ENCODE assay signal across 23 mouse cellular contexts in genomic region chr11:50415563-50416241, GRCm38 (mm10). TPM values are rescaled to one million over a fixed set of nuclear protein-coding genes. Genes with fewer than 3 reads are reported as not detected.
DNase-seq lines count a peak whose midpoint lies in the region; ATAC-seq and TF ChIP-seq lines count a peak whose summit lies in the region.
"Had no signal": no experiment of that assay in that cellular context is flagged by ENCODE, and none has a peak within 500 bp of the region (broad histone marks: within the 10 kb centered on the region; RNA-seq: fewer than 3 reads in every experiment).

No protein-coding gene starts in this region.

- ATAC-seq in liver, postnatal 0 days = peak; percentile 27; the same call in 1 of the 2 replicates
- ATAC-seq in erythroblast, adult 5-6 weeks (replicated peaks; ENCODE audit: low FRiP score, poor library complexity, severe bottlenecking) = no peak
- ATAC-seq: forebrain, embryonic 15.5 days; inflammation-experienced regulatory T-cells, adult 6 months had no signal

- TF ChIP-seq EP300 in liver, postnatal 0 days (IDR thresholded peaks at IDR 0.05; ENCODE audit: low read depth) = no peak

- no peaks in the 10 kb centered on the region for H3K27me3 ChIP-seq in liver, postnatal 0 days (ENCODE audit: insufficient read depth, low read length)
- H3K27me3 ChIP-seq: embryonic facial prominence, embryonic 15.5 days; forebrain, embryonic 15.5 days; heart, embryonic 12.5 days; limb, embryonic 12.5 days; liver, embryonic 15.5 days had no signal

- WGBS in liver, postnatal 0 days (ENCODE audit: insufficient replicate concordance) = 64% methylated on average over 6 of the region's 6 CpGs

- no peak overlapping the region for H3K4me3 ChIP-seq in liver, postnatal 0 days (ENCODE audit: low read depth, low read length)
- H3K4me3 ChIP-seq in ES-E14 (ENCODE audit: insufficient read depth in 1 of 2, low read depth in 1 of 2, low read length in 2 of 2, poor library complexity in 1 of 2, severe bottlenecking in 1 of 2) = no peak overlapping the region
- no peak overlapping the region for H3K4me3 ChIP-seq in bone marrow macrophage, adult 2 months (ENCODE audit: insufficient read depth, low read length)
- H3K4me3 ChIP-seq: embryonic facial prominence, embryonic 15.5 days; forebrain, embryonic 15.5 days; heart, embryonic 12.5 days; limb, embryonic 12.5 days; liver, embryonic 15.5 days; midbrain, embryonic 10.5 days had no signal

- H3K4me1 ChIP-seq in liver, postnatal 0 days (ENCODE audit: insufficient read depth) = peaks cover 2% of the 10 kb centered on the region; the same call in 1 of the 2 replicates
- no peaks in the 10 kb centered on the region for H3K4me1 ChIP-seq in ES-E14 (ENCODE audit: control insufficient read depth in 2 of 2, insufficient read depth in 2 of 2, low read length in 2 of 2, poor library complexity in 1 of 2)
- H3K4me1 ChIP-seq in bone marrow macrophage, adult 2 months (ENCODE audit: control insufficient read depth, insufficient read depth, low read length) = peaks cover 20% of the 10 kb centered on the region
- H3K4me1 ChIP-seq: embryonic facial prominence, embryonic 15.5 days; forebrain, embryonic 15.5 days; heart, embryonic 12.5 days; limb, embryonic 12.5 days; midbrain, embryonic 10.5 days had no signal

- 0 out of 2 replicates have a peak, but pooled peaks have one; percentile 1 for TF ChIP-seq CTCF in liver, postnatal 0 days (IDR thresholded peaks at IDR 0.05; ENCODE audit: low read depth)
- 0 out of 2 replicates have a peak, but pooled peaks have one; percentile 15 for TF ChIP-seq CTCF in bone marrow macrophage, adult 2 months (IDR thresholded peaks at IDR 0.05; ENCODE audit: low read depth, low read length)

- H3K9me3 ChIP-seq in liver, postnatal 0 days (ENCODE audit: low read length) = no peaks in the 10 kb centered on the region
- no peaks in the 10 kb centered on the region for H3K9me3 ChIP-seq in ES-E14 (ENCODE audit: control insufficient read depth, insufficient read depth, low read depth, low read length)
- H3K9me3 ChIP-seq: embryonic facial prominence, embryonic 15.5 days; forebrain, embryonic 15.5 days; heart, embryonic 12.5 days; limb, embryonic 12.5 days; liver, embryonic 15.5 days; midbrain, embryonic 10.5 days had no signal

- no peak overlapping the region for H3K9ac ChIP-seq in liver, postnatal 0 days (replicated peaks)
- H3K9ac ChIP-seq in ES-E14 (ENCODE audit: insufficient read depth, low read depth, low read length, poor library complexity, severe bottlenecking) = no peak overlapping the region
- H3K9ac ChIP-seq: embryonic facial prominence, embryonic 15.5 days; forebrain, embryonic 15.5 days; heart, embryonic 12.5 days; limb, embryonic 12.5 days; liver, embryonic 15.5 days had no signal

- H3K36me3 ChIP-seq in liver, postnatal 0 days (replicated peaks; ENCODE audit: insufficient read depth, low read length) = peaks cover 26% of the 10 kb centered on the region
- peaks cover 7% of the 10 kb centered on the region; the same call in 1 of the 2 replicates for H3K36me3 ChIP-seq in ES-E14 (ENCODE audit: control insufficient read depth, insufficient read depth, low read length, poor library complexity, severe bottlenecking)

- in situ Hi-C loops in ES-E14 (cut with MboI; ENCODE audit: low sequenced_read_pairs in 2 of 2, unreplicated experiment in 2 of 2) = no loop called here

- TF ChIP-seq POLR2A in bone marrow macrophage, adult 2 months (IDR thresholded peaks at IDR 0.05; ENCODE audit: borderline replicate concordance, low read depth, low read length) = no peak

- H3K27ac ChIP-seq in liver, postnatal 0 days (ENCODE audit: low read depth) = no peak overlapping the region
- no peak overlapping the region for H3K27ac ChIP-seq in ES-E14 (ENCODE audit: insufficient read depth, low read depth, low read length, poor library complexity, severe bottlenecking)
- H3K27ac ChIP-seq in bone marrow macrophage, adult 2 months (ENCODE audit: insufficient read depth, low read depth, low read length) = peak overlapping the region; percentile 48
- H3K27ac ChIP-seq: embryonic facial prominence, embryonic 15.5 days; forebrain, embryonic 15.5 days; kidney, postnatal 0 days; limb, embryonic 12.5 days; liver, embryonic 15.5 days; midbrain, embryonic 10.5 days had no signal

- H3K4me2 ChIP-seq in liver, postnatal 0 days (ENCODE audit: low read depth, low read length) = no peak overlapping the region
- H3K4me2 ChIP-seq: embryonic facial prominence, embryonic 15.5 days; forebrain, embryonic 15.5 days; heart, embryonic 12.5 days; limb, embryonic 12.5 days; liver, embryonic 15.5 days had no signal

- peak; percentile 25 for DNase-seq in liver, postnatal 0 days
- DNase-seq in liver (no peak), ES-E14 (ENCODE audit: low read depth, low spot score) (no peak)
- DNase-seq in monocyte, adult 2 months (ENCODE audit: low read depth in 1 of 2, low spot score in 2 of 2) = peak; percentile 13 to 15
- DNase-seq in adrenal gland, postnatal 36 days = no peak
- DNase-seq: adrenal gland, postnatal 25 days; cerebellum, adult 18-20 months; cerebellum, postnatal 36 days; gastrocnemius, postnatal 10 days; heart, adult 18-20 months; heart, postnatal 10 days; kidney, adult 2 months; lung, postnatal 14 days had no signal

TF ChIP-seq in ES-E14, 5 proteins besides CTCF, POLR2A, EP300 and RAD21:
- TF ChIP-seq CHD2 (IDR thresholded peaks at IDR 0.05; ENCODE audit: low read depth, low read length) (no peak), ZNF384 (IDR thresholded peaks at IDR 0.05; ENCODE audit: low read depth, low read length) (peak; percentile 58; the same call in 1 of the 2 replicates)

RNA-seq across cellular contexts. Expression of gene Rufy1, which starts 15.2 kb away (rescaled TPM):
- 7.1 and 7.9 TPM in 2 replicates for polyA plus RNA-seq in liver, postnatal 0 days (2015; fragmentation: Nextera tagmentation; extraction: Ambion mirVana)
- 11.2 and 13.1 TPM in 2 replicates for total RNA-seq in ES-E14 (2012; rRNA removed)
- 38.7 and 42.3 TPM in 2 replicates for polyA plus RNA-seq in bone marrow macrophage, adult 2 months (2012; ENCODE audit: insufficient read depth, insufficient read length, missing spikeins)
- total RNA-seq in erythroblast, adult 5-6 weeks (2015; ENCODE audit: low replicate concordance) = 7.3 and 8.6 TPM in 2 replicates
- 7.6 and 7.7 TPM in 2 replicates for total RNA-seq in erythroblast, adult 5-6 weeks (2017; ENCODE audit: low replicate concordance)
- total RNA-seq in adrenal gland, postnatal 36 days (2021) = 10 to 100 TPM; 38.2 to 39.8 TPM

RNA-seq across cellular contexts. Expression of gene Hnrnph1, which starts 38.9 kb away (rescaled TPM):
- 70.1 and 71.1 TPM in 2 replicates for polyA plus RNA-seq in liver, postnatal 0 days (2015; fragmentation: Nextera tagmentation; extraction: Ambion mirVana)
- 308 and 401 TPM in 2 replicates for total RNA-seq in ES-E14 (2012; rRNA removed)
- 293 and 335 TPM in 2 replicates for polyA plus RNA-seq in bone marrow macrophage, adult 2 months (2012; ENCODE audit: insufficient read depth, insufficient read length, missing spikeins)
- total RNA-seq in erythroblast, adult 5-6 weeks (2015; ENCODE audit: low replicate concordance) = 162 and 237 TPM in 2 replicates
- 155 and 222 TPM in 2 replicates for total RNA-seq in erythroblast, adult 5-6 weeks (2017; ENCODE audit: low replicate concordance)
- total RNA-seq in adrenal gland, postnatal 36 days (2021) = 100 to 1,000 TPM; 212 to 305 TPM

Comparison
In these comparisons a context has a peak if more than half of its experiments do, and no peak if none do; other contexts are left out.
1. DNase-seq: peak in liver, postnatal 0 days (single experiment) and monocyte, adult 2 months (2 of 2); none in liver (single experiment), ES-E14 (single experiment) and adrenal gland, postnatal 36 days (0 of 2).